Mouse (Mus musculus): ENCODE measurements at regions not wholly inside any gene's neighbourhood (a gene's known extent, or its start where the extent isn't known, plus 50 kb on each side); places are given as distances from the start of the nearest gene placed in this dataset.

- no peak for DNase-seq (ENCODE audit: low read depth, low spot score)
Observed at GRCm38 (mm10) chr6:31263821-31264220, 134.7 kb upstream of the Mkln1 start.

GRCm38 (mm10) chr6:31266441-31267040 lies 132.0 kb upstream of the Mkln1 start:
- no peak for DNase-seq (ENCODE audit: low read depth, low spot score)

GRCm38 (mm10) chr6:31268057-31268456 lies 130.5 kb upstream of the Mkln1 start:
- no peak for DNase-seq (ENCODE audit: low read depth, low spot score)

- no peak for DNase-seq (ENCODE audit: low read depth, low spot score)
Observed at GRCm38 (mm10) chr6:31273816-31274215, 124.7 kb upstream of the Mkln1 start.

GRCm38 (mm10) chr6:31274236-31274635 lies 124.3 kb upstream of the Mkln1 start:
- no peak for DNase-seq (ENCODE audit: low read depth, low spot score)

GRCm38 (mm10) chr6:31277792-31278191 lies 120.7 kb upstream of the Mkln1 start:
- no peak for DNase-seq (ENCODE audit: low read depth, low spot score)

- no peak for DNase-seq (ENCODE audit: low read depth, low spot score)
Observed at GRCm38 (mm10) chr6:31283973-31284372, 114.6 kb upstream of the Mkln1 start.

- DNase-seq (ENCODE audit: low read depth, low spot score): no peak
Observed at GRCm38 (mm10) chr6:31284390-31284789, 114.1 kb upstream of the Mkln1 start.

GRCm38 (mm10) chr6:31285064-31285463 lies 113.5 kb upstream of the Mkln1 start:
- DNase-seq (ENCODE audit: low read depth, low spot score): no peak

GRCm38 (mm10) chr6:31285981-31286737 lies 112.4 kb upstream of the Mkln1 start:
- peak; percentile 12 for DNase-seq (ENCODE audit: low read depth, low spot score)

GRCm38 (mm10) chr6:31287176-31287575 lies 111.4 kb upstream of the Mkln1 start:
- DNase-seq (ENCODE audit: low read depth, low spot score): no peak

- DNase-seq (ENCODE audit: low read depth, low spot score): no peak
Observed at GRCm38 (mm10) chr6:31287686-31288085, 110.8 kb upstream of the Mkln1 start.

GRCm38 (mm10) chr6:31288421-31289233 lies 109.9 kb upstream of the Mkln1 start:
- peak; percentile 19 for DNase-seq (ENCODE audit: low read depth, low spot score)

GRCm38 (mm10) chr6:31289234-31289486 lies 109.4 kb upstream of the Mkln1 start:
- no peak for DNase-seq (ENCODE audit: low read depth, low spot score)

GRCm38 (mm10) chr6:31292081-31292480 lies 106.5 kb upstream of the Mkln1 start:
- DNase-seq (ENCODE audit: low read depth, low spot score): no peak

GRCm38 (mm10) chr6:31293008-31293407 lies 105.5 kb upstream of the Mkln1 start:
- no peak for DNase-seq (ENCODE audit: low read depth, low spot score)

- DNase-seq (ENCODE audit: low read depth, low spot score): no peak
Observed at GRCm38 (mm10) chr6:31299395-31299794, 99.1 kb upstream of the Mkln1 start.

GRCm38 (mm10) chr6:31305736-31306135 lies 92.8 kb upstream of the Mkln1 start:
- DNase-seq (ENCODE audit: low read depth, low spot score): no peak

- no peak for DNase-seq (ENCODE audit: low read depth, low spot score)
Observed at GRCm38 (mm10) chr6:31307047-31307633, 91.4 kb upstream of the Mkln1 start.

GRCm38 (mm10) chr6:31307899-31308298 lies 90.6 kb upstream of the Mkln1 start:
- no peak for DNase-seq (ENCODE audit: low read depth, low spot score)

GRCm38 (mm10) chr6:31310660-31311059 lies 87.9 kb upstream of the Mkln1 start:
- no peak for DNase-seq (ENCODE audit: low read depth, low spot score)

- DNase-seq (ENCODE audit: low read depth, low spot score): no peak
Observed at GRCm38 (mm10) chr6:31313869-31314470, 84.6 kb upstream of the Mkln1 start.
